Mouse (Mus musculus): ENCODE data around the gene Nck1. TPM values are rescaled to one million over a fixed set of nuclear protein-coding genes. Genes with fewer than 3 reads are reported as not detected.

Gene Nck1
- polyA plus RNA-seq (2014; fragmentation: Nextera tagmentation; extraction: Ambion mirVana): 64.2 and 74.7 TPM in 2 replicates

DNA sequence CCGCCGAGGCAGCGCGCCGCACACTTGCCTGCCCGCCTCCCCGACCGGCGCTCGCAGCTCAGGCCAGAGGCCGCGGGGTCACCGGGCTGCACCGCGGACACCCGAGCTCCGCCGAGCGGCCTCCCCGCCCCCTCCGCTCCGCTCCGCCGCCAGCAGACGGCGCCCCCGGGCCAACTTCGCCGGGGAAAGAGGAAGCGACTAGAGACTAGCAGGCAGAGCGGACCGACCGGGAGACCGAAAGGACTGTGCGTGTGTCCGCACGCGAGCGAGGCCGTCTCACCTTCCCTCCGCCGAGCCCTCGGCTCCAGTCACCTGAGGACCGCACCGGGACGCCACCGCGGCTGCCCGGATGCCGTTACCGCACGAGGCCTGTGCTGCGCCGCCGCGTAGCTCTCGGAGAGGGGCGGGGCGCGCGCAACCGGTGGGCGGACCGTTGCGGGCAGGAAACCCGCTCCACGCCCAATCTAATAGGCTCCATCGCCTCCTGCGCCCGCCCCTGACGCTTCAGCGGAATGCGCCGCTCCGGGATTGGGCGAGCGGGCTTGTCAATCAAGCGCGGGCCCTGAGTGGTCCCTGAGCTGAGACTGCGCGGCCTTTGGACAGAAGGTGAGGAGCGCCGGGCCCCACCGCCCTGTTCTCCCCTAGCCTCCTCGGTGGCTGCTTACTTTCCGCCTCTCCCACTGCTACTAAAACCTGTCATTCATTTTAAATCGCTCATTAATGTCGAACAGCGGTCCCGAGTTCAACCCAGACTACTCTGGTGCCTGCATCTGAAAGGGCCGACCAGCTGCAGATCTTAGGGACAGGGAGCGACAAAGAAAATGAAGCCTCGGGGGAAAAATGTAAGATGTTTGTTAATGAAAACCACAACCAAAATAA is at the start of gene Nck1:
Gene Nck1 (minus strand): TSS at position 420 of the 879 bp plus-strand sequence.
- DNase-seq (ENCODE audit: low spot score) (peak; percentile 99), ATAC-seq (replicated peaks; ENCODE audit: low FRiP score) (peak; percentile 100)
- H3K4me1 ChIP-seq (replicated peaks; ENCODE audit: control insufficient read depth, insufficient read depth, low read length): no peaks in the 10 kb centered on the region; the same call in 1 of the 2 replicates
- H3K27ac ChIP-seq (ENCODE audit: low read depth, low read length): peak within 1 kb of the TSS; percentile 85
- peak within 1 kb of the TSS; percentile 95 for H3K4me3 ChIP-seq (ENCODE audit: low read depth, low read length)
- H3K9me3 ChIP-seq (ENCODE audit: control insufficient read depth, low read length): peaks cover 2% of the 10 kb centered on the region; the same call in 1 of the 2 replicates
- H3K36me3 ChIP-seq (ENCODE audit: control insufficient read depth, insufficient read depth, low read length): 0 out of 2 replicates have a peak, but pooled peaks cover 3% of the 10 kb centered on the region
- peak within 1 kb of the TSS; percentile 88 for H3K9ac ChIP-seq (ENCODE audit: low read length)
- under 1% methylated on average over 87 of the region's 93 CpGs for WGBS
- H3K4me2 ChIP-seq (ENCODE audit: low read depth, low read length, severe bottlenecking): peak within 1 kb of the TSS; percentile 54
- no peaks in the 10 kb centered on the region for H3K27me3 ChIP-seq (ENCODE audit: control insufficient read depth, insufficient read depth, low read length)

DNA sequence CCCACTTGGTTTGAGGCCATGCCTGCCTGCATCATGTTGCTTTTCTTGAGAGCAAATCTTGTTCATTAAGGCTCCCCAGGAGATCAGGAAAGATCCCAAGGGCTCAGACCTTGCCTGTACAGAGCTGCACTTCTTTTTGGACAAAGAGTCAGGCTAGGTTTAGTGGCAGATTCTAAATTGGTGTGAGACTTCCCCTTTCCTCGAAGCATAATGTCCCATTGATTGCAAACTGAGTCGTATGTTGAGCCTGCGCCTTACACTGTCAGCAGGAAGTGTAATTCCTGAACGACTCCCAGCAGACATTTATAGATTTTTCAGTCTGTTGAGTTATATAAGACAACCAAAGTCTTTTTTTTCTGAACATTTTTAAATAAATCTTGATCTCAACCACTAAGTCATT is 44.5 kb upstream of the Nck1 start:
- no peak overlapping the region for H3K9ac ChIP-seq (ENCODE audit: low read length)
- no peaks in the 10 kb centered on the region for H3K27me3 ChIP-seq (ENCODE audit: control insufficient read depth, insufficient read depth, low read length)
- H3K9me3 ChIP-seq (ENCODE audit: control insufficient read depth, low read length): no peaks in the 10 kb centered on the region
- no peak overlapping the region for H3K27ac ChIP-seq (ENCODE audit: low read depth, low read length)
- no peaks in the 10 kb centered on the region for H3K4me1 ChIP-seq (replicated peaks; ENCODE audit: control insufficient read depth, insufficient read depth, low read length)
- WGBS: 77% methylated on average over 4 of the region's 4 CpGs
- H3K36me3 ChIP-seq (ENCODE audit: control insufficient read depth, insufficient read depth, low read length): no peaks in the 10 kb centered on the region
- H3K4me3 ChIP-seq (ENCODE audit: low read depth, low read length): no peak overlapping the region
- ATAC-seq (replicated peaks; ENCODE audit: low FRiP score): no peak
- no peak for DNase-seq (ENCODE audit: low spot score)
- H3K4me2 ChIP-seq (ENCODE audit: low read depth, low read length, severe bottlenecking): no peak overlapping the region

DNA sequence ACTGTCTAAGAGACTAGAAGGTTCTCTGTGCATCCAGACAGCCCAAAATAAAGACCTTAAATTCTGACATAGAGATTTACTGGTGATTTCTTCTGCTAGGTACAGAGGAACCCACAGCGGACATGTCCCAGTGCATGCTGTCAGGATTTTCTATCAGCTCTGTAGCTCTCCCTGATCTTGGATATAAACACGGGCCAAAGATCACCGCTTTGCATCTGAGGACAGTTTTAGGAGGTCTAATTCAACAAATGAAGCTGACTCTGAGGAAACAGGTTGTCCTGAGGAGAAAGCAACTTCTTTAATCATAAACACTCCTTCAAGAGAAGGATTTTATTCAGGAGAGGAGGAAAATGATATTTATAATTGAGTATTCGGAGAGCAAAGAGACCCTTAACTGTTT is 38.1 kb upstream of the Nck1 start:
- H3K36me3 ChIP-seq (ENCODE audit: control insufficient read depth, insufficient read depth, low read length): no peaks in the 10 kb centered on the region
- 86% methylated on average over 4 of the region's 4 CpGs for WGBS
- DNase-seq (ENCODE audit: low spot score) (no peak), ATAC-seq (replicated peaks; ENCODE audit: low FRiP score) (no peak)
- H3K9me3 ChIP-seq (ENCODE audit: control insufficient read depth, low read length): no peaks in the 10 kb centered on the region
- no peak overlapping the region for H3K9ac ChIP-seq (ENCODE audit: low read length)
- peaks cover 11% of the 10 kb centered on the region; the same call in 1 of the 2 replicates for H3K4me1 ChIP-seq (replicated peaks; ENCODE audit: control insufficient read depth, insufficient read depth, low read length)
- no peaks in the 10 kb centered on the region for H3K27me3 ChIP-seq (ENCODE audit: control insufficient read depth, insufficient read depth, low read length)
- no peak overlapping the region for H3K27ac ChIP-seq (ENCODE audit: low read depth, low read length)
- no peak overlapping the region for H3K4me3 ChIP-seq (ENCODE audit: low read depth, low read length)
- H3K4me2 ChIP-seq (ENCODE audit: low read depth, low read length, severe bottlenecking): no peak overlapping the region

DNA sequence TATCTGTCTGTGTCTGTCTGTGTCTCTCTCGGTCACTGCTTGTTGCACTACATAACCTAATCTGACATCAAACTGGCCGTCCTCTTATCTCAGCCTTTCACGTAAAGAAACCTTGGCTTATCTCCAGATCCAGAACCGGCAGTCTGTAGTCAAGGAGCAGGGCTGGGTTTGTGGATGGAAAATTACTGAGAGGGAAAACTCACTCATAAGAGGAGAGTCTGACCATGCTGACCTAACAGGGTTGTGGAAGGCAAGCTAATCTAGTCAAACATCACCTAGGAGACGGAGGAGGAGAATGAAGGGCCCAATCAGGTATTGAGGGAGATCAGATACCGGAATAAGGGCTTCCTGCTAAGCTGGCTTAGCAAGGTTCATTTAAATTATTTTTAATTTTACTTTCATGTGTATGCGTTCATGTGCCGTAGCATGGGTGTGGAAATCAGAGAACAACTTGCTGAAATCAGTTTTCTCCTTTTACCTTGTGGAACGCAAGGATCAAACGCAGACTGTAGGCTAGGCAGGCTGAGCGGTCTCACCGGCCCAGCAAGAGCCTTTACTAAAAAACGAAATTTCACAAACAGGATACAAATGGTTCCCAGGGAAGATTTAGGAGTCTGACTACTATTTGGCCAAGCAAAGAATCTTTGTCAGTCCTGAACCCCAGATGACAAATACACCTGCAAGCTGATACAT is 37.1 kb upstream of the Nck1 start:
- Histone ChIP-seq H3K27me3 (ENCODE audit: control insufficient read depth, insufficient read depth, low read length) (no peaks in the 10 kb centered on the region), H3K27ac (ENCODE audit: low read depth, low read length) (peak overlapping the region; percentile 37), H3K9ac (ENCODE audit: low read length) (no peak overlapping the region), H3K36me3 (ENCODE audit: control insufficient read depth, insufficient read depth, low read length) (no peaks in the 10 kb centered on the region), H3K4me1 (replicated peaks; ENCODE audit: control insufficient read depth, insufficient read depth, low read length) (peaks cover 11% of the 10 kb centered on the region; the same call in 1 of the 2 replicates), H3K4me2 (ENCODE audit: low read depth, low read length, severe bottlenecking) (no peak overlapping the region), H3K4me3 (ENCODE audit: low read depth, low read length) (no peak overlapping the region), H3K9me3 (ENCODE audit: control insufficient read depth, low read length) (no peaks in the 10 kb centered on the region)
- ATAC-seq (replicated peaks; ENCODE audit: low FRiP score) (no peak), DNase-seq (ENCODE audit: low spot score) (no peak)
- 57% methylated on average over 13 of the region's 13 CpGs for WGBS

DNA sequence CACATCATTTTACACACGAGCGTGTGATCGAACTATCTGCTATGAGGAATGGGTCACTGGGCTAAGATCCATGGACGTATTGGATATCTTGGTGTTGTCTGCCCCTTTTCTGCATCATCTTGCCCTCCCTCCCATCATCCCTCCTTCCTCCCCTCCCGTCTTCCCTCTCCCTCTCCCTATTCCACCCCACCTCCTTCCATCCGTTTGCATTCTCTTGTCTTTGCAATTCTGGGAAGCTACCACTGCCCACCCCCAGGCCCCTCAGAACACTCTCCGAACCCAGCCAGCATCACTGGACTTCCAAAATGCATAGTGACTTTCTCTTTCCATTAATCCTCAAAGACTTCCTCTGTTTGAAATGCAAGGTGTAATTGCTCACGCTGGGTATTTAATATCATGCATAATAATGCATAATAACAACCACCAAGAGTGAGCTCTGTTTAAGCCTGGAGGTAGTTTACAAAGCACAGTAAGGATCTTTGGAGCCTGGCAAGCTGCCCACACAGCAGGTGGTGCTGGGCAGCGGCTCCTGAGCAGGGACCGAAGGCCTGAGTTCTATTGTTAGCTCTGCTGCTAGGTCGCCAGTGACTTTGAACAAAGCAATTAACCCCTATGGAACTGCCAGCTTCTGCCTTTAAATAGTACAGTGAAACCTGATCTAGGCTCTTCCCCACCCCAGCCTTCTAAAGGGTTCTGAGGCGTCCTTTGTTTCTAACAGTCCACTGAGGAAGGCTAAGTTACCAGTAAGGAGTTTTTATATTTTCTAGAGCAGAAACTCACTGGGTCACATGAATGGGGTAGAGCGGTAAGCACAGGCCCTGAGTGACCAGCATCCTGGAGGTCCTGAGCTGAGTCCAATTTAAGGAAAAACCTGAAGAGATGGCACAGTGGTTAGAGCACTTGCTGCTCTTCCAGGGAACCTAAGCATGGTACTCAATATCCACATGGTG is 35.9 kb upstream of the Nck1 start:
- H3K9ac ChIP-seq (ENCODE audit: low read length): no peak overlapping the region
- H3K9me3 ChIP-seq (ENCODE audit: control insufficient read depth, low read length): no peaks in the 10 kb centered on the region
- peaks cover 11% of the 10 kb centered on the region; the same call in 1 of the 2 replicates for H3K4me1 ChIP-seq (replicated peaks; ENCODE audit: control insufficient read depth, insufficient read depth, low read length)
- H3K27ac ChIP-seq (ENCODE audit: low read depth, low read length): peak overlapping the region; percentile 37
- H3K4me3 ChIP-seq (ENCODE audit: low read depth, low read length): no peak overlapping the region
- peak; percentile 84 for ATAC-seq (replicated peaks; ENCODE audit: low FRiP score)
- peak; percentile 80 for DNase-seq (ENCODE audit: low spot score)
- 0 out of 2 replicates have a peak overlapping the region, but pooled peaks have one; percentile 5 for H3K4me2 ChIP-seq (ENCODE audit: low read depth, low read length, severe bottlenecking)
- WGBS: 24% methylated on average over 13 of the region's 13 CpGs
- no peaks in the 10 kb centered on the region for H3K27me3 ChIP-seq (ENCODE audit: control insufficient read depth, insufficient read depth, low read length)
- H3K36me3 ChIP-seq (ENCODE audit: control insufficient read depth, insufficient read depth, low read length): no peaks in the 10 kb centered on the region

DNA sequence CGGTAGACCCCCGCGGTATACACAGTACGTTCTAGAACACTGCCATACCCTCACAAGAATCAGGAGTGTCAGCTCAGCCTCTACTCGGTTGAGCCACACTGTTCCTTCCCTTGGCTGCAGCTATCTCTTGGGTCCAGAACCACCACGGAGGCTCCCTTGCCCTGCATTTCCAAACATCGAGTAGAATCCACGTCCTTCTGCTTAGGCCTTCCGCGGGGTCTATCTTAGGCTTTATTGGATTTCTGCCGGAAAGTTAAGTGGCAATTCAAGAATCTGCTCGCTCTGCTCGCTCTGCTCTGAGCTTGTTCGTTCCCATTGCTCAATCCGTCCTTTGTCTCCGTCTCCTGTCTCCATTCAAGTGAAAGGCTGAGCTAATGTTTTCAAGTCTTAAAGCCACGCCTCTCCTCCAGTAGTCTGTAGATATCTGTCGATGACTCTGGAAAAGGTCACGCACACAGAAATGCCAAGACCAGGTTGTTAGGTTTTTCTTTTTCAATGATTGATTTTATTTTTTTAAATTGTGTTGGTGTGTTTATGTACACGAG is 34.3 kb upstream of the Nck1 start:
- DNase-seq (ENCODE audit: low spot score) (no peak), ATAC-seq (replicated peaks; ENCODE audit: low FRiP score) (no peak)
- no peak overlapping the region for H3K27ac ChIP-seq (ENCODE audit: low read depth, low read length)
- no peak overlapping the region for H3K4me2 ChIP-seq (ENCODE audit: low read depth, low read length, severe bottlenecking)
- 37% methylated on average over 20 of the region's 20 CpGs for WGBS
- no peaks in the 10 kb centered on the region for H3K27me3 ChIP-seq (ENCODE audit: control insufficient read depth, insufficient read depth, low read length)
- H3K4me1 ChIP-seq (replicated peaks; ENCODE audit: control insufficient read depth, insufficient read depth, low read length): peaks cover 11% of the 10 kb centered on the region; the same call in 1 of the 2 replicates
- peak overlapping the region; percentile 31; the same call in 1 of the 2 replicates for H3K9ac ChIP-seq (ENCODE audit: low read length)
- no peaks in the 10 kb centered on the region for H3K9me3 ChIP-seq (ENCODE audit: control insufficient read depth, low read length)
- H3K4me3 ChIP-seq (ENCODE audit: low read depth, low read length): no peak overlapping the region
- no peaks in the 10 kb centered on the region for H3K36me3 ChIP-seq (ENCODE audit: control insufficient read depth, insufficient read depth, low read length)

DNA sequence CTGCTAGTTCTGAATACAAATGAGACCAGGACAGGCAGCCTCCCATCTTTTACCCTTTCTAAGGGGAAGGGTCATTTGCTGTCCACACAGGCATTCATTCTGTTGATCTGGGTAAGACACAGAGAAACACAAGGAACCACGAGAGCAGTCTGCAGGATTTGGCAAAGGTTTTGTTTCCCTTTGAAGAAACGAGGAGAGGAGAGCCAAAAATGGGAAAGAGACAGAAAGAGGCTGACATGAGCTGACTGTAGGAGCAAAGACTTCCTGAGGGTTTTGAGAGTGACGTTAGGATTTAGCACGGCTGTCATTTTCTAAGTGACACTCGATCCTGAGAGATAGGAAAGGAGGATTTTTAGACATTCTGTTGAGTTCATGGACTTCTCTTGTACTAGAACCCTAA is 28.0 kb upstream of the Nck1 start:
- no peak overlapping the region for H3K4me3 ChIP-seq (ENCODE audit: low read depth, low read length)
- no peak for DNase-seq (ENCODE audit: low spot score)
- 62% methylated on average over 5 of the region's 5 CpGs for whole genome bisulfite sequencing

More for the DNA sequence above, 28.0 kb upstream of the Nck1 start:
- no peaks in the 10 kb centered on the region for H3K27me3 ChIP-seq (ENCODE audit: control insufficient read depth, insufficient read depth, low read length)
- no peak for ATAC-seq (replicated peaks; ENCODE audit: low FRiP score)
- peaks cover 4% of the 10 kb centered on the region; the same call in 1 of the 2 replicates for H3K4me1 ChIP-seq (replicated peaks; ENCODE audit: control insufficient read depth, insufficient read depth, low read length)
- H3K4me2 ChIP-seq (ENCODE audit: low read depth, low read length, severe bottlenecking): no peak overlapping the region
- no peak overlapping the region for H3K27ac ChIP-seq (ENCODE audit: low read depth, low read length)
- H3K36me3 ChIP-seq (ENCODE audit: control insufficient read depth, insufficient read depth, low read length): no peaks in the 10 kb centered on the region
- H3K9me3 ChIP-seq (ENCODE audit: control insufficient read depth, low read length): no peaks in the 10 kb centered on the region
- no peak overlapping the region for H3K9ac ChIP-seq (ENCODE audit: low read length)

Measured in forebrain, embryonic 11.5 days (tissue).